Mouse (Mus musculus) midbrain, embryonic 14.5 days (tissue): ENCODE measurements around the gene Angptl1. TPM values are rescaled to one million over a fixed set of nuclear protein-coding genes. Genes with fewer than 3 reads are reported as not detected.

ENCODE experiments used
- ATAC-seq: fragments of 200-750 bp; cut with Nextera tagmentation; 2 replicates; pipeline ENCODE4 v1.8.0; 2017; ENCODE audit warnings: moderate number of reproducible peaks, moderate library complexity; ENCODE audit not compliant: low FRiP score, low TSS enrichment
- DNase-seq: peaks from one replicate; pipeline ENCODE4 v3.0.0-alpha.2; 2015
- H3K27ac ChIP-seq: fragments of 300-500 bp; sonication (generic); replicated peaks from 2 replicates; pipeline ENCODE4 v1.5.1; 2014; ENCODE audit warnings: mild to moderate bottlenecking, low read depth, low read length, moderate library complexity
- H3K27me3 ChIP-seq: fragments of 300-500 bp; sonication (generic); 2 replicates; pipeline ENCODE4 v1.6.1; 2014; ENCODE audit warnings: low read length, control low read depth, mixed read lengths; ENCODE audit not compliant: control insufficient read depth, insufficient read depth
- H3K36me3 ChIP-seq: fragments of 300-500 bp; sonication (generic); 2 replicates; pipeline ENCODE4 v1.6.1; 2014; ENCODE audit warnings: low read length, control low read depth; ENCODE audit not compliant: control insufficient read depth, insufficient read depth
- H3K4me1 ChIP-seq: fragments of 300-500 bp; sonication (generic); 2 replicates; pipeline ENCODE4 v1.6.1; 2014; ENCODE audit warnings: mild to moderate bottlenecking, antibody characterized with exemption, low read length, control low read depth; ENCODE audit not compliant: control insufficient read depth, insufficient read depth
- H3K4me2 ChIP-seq: fragments of 300-500 bp; sonication (generic); 2 replicates; pipeline ENCODE4 v1.6.1; 2014; ENCODE audit warnings: mild to moderate bottlenecking, low read length, moderate library complexity
- H3K4me3 ChIP-seq: fragments of 300-500 bp; sonication (generic); replicated peaks from 2 replicates; pipeline ENCODE4 v1.5.1; 2014; ENCODE audit warnings: low read depth, low read length
- H3K9ac ChIP-seq: fragments of 300-500 bp; sonication (generic); replicated peaks from 2 replicates; pipeline ENCODE4 v1.6.1; 2014; ENCODE audit warnings: mild to moderate bottlenecking, low read length, moderate library complexity
- H3K9me3 ChIP-seq: fragments of 300-500 bp; sonication (generic); 2 replicates; pipeline ENCODE4 v1.6.1; 2016; ENCODE audit warnings: low read length, control low read depth, mixed read lengths; ENCODE audit not compliant: control insufficient read depth
- WGBS: fragments of 180-500 bp; shearing (Covaris S2); extraction: QIAGEN DNeasy Blood & Tissue Kit; methylation state at CpG from one replicate; pipeline ENCODE4 v1.1.7; 2014; 5-methylcytosine and 5-hydroxymethylcytosine counted together
- polyA plus RNA-seq: library from polyadenylated mRNA; unstranded; fragments of >200 nt; fragmentation: Nextera tagmentation; extraction: Ambion mirVana; gene quantifications from 2 replicates; pipeline ENCODE4 v1.2.1, GENCODE M21; 2014

The Angptl1 gene
- 0.80 and 1.1 TPM in 2 replicates for polyA plus RNA-seq

GRCm38 (mm10) chr1:156838177-156838576 is at the start of gene Angptl1:
TSS of gene Angptl1 (plus strand) at chr1:156838562.
- H3K27me3 ChIP-seq: no peaks in the 10 kb centered on the region
- 0 out of 2 replicates have a peak within 1 kb of the TSS, but pooled peaks have one; percentile 22 for H3K27ac ChIP-seq
- peak within 1 kb of the TSS; percentile 19 for H3K4me2 ChIP-seq
- 51% methylated on average over 4 of the region's 4 CpGs for WGBS
- ATAC-seq: no peak
- DNase-seq: no peak
- H3K36me3 ChIP-seq: no peaks in the 10 kb centered on the region
- 0 out of 2 replicates have a peak within 1 kb of the TSS, but pooled peaks have one; percentile 6 for H3K9ac ChIP-seq
- H3K4me1 ChIP-seq: peaks cover 4% of the 10 kb centered on the region; the same call in 1 of the 2 replicates
- no peaks in the 10 kb centered on the region for H3K9me3 ChIP-seq
- no peak within 1 kb of the TSS for H3K4me3 ChIP-seq

GRCm38 (mm10) chr1:156789844-156790490 is 48.4 kb upstream of the Angptl1 start:
- peak; percentile 39 for DNase-seq
- Histone ChIP-seq H3K4me2 (no peak overlapping the region), H3K9me3 (no peaks in the 10 kb centered on the region), H3K9ac (no peak overlapping the region), H3K36me3 (no peaks in the 10 kb centered on the region), H3K4me3 (no peak overlapping the region), H3K27me3 (no peaks in the 10 kb centered on the region), H3K4me1 (peaks cover 8% of the 10 kb centered on the region; the same call in 1 of the 2 replicates), H3K27ac (no peak overlapping the region)
- 7% methylated on average over 5 of the region's 5 CpGs for WGBS
- no peak for ATAC-seq

DNA sequence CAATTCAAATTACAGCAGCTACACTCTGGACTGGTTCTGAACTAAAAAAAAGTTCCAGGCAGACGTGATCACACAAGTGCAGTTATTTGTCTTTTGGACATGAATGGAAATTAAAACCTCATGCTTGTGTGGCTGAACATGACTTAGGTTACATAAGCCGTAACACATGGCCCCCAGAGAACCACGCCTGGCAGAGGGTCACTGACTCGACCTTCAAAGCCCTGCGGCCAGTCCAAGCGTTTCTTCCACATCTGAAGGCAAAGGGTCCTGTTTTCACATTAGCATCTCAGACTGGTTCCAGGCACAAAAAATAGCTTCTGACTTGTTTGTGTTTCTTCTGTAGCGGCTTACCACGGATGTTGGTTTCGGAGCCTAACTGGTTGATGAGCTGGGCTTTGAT is 42.1 kb upstream of the Angptl1 start:
- ATAC-seq: no peak
- H3K9me3 ChIP-seq: no peaks in the 10 kb centered on the region
- H3K4me3 ChIP-seq: no peak overlapping the region
- WGBS: 76% methylated on average over 9 of the region's 9 CpGs
- H3K27ac ChIP-seq: no peak overlapping the region
- no peak for DNase-seq
- no peaks in the 10 kb centered on the region for H3K27me3 ChIP-seq
- H3K4me2 ChIP-seq: no peak overlapping the region
- H3K4me1 ChIP-seq: no peaks in the 10 kb centered on the region
- H3K9ac ChIP-seq: no peak overlapping the region
- H3K36me3 ChIP-seq: no peaks in the 10 kb centered on the region

- no peak overlapping the region for H3K9ac ChIP-seq
- H3K4me2 ChIP-seq: no peak overlapping the region
- H3K9me3 ChIP-seq: no peaks in the 10 kb centered on the region
- no peaks in the 10 kb centered on the region for H3K27me3 ChIP-seq
- ATAC-seq (no peak), DNase-seq (no peak)
- no peak overlapping the region for H3K4me3 ChIP-seq
- H3K36me3 ChIP-seq: peaks cover 5% of the 10 kb centered on the region; the same call in 1 of the 2 replicates
- no peaks in the 10 kb centered on the region for H3K4me1 ChIP-seq
- 93% methylated on average over 6 of the region's 6 CpGs for WGBS
- H3K27ac ChIP-seq: no peak overlapping the region
Observed at GRCm38 (mm10) chr1:156801276-156801675, 37.1 kb upstream of the Angptl1 start.

GRCm38 (mm10) chr1:156808332-156808731 is 30.0 kb upstream of the Angptl1 start:
- Histone ChIP-seq H3K4me3 (no peak overlapping the region), H3K27ac (no peak overlapping the region), H3K9me3 (no peaks in the 10 kb centered on the region), H3K36me3 (peaks cover 33% of the 10 kb centered on the region), H3K4me1 (no peaks in the 10 kb centered on the region), H3K4me2 (no peak overlapping the region), H3K27me3 (no peaks in the 10 kb centered on the region), H3K9ac (no peak overlapping the region)
- 75% methylated on average over 10 of the region's 10 CpGs for WGBS
- no peak for ATAC-seq
- no peak for DNase-seq

DNA sequence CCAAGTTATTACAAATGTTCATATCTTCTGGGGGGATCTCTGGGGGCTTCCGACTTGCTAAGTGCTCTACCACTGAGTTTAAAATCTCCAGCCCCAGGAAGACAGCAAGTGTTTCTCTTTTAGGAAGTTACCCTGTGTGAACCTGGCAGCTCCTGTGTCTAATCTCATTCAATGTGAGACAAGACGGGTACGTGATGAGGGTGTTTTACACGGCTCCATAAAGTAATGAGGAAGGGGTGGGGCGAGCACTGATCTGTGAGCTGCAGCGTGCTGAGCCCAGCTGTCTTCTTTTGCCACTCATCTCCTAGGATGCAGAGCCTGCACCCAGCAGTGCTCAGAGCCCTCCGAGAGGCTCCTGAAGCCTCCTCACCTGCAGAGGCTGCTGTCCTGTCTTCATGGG is 26.4 kb upstream of the Angptl1 start:
- Histone ChIP-seq H3K27me3 (no peaks in the 10 kb centered on the region), H3K4me3 (no peak overlapping the region), H3K9me3 (no peaks in the 10 kb centered on the region), H3K27ac (no peak overlapping the region), H3K9ac (no peak overlapping the region), H3K4me2 (no peak overlapping the region), H3K4me1 (no peaks in the 10 kb centered on the region), H3K36me3 (peaks cover 36% of the 10 kb centered on the region)
- ATAC-seq (no peak), DNase-seq (no peak)
- WGBS: 64% methylated on average over 7 of the region's 7 CpGs

DNA sequence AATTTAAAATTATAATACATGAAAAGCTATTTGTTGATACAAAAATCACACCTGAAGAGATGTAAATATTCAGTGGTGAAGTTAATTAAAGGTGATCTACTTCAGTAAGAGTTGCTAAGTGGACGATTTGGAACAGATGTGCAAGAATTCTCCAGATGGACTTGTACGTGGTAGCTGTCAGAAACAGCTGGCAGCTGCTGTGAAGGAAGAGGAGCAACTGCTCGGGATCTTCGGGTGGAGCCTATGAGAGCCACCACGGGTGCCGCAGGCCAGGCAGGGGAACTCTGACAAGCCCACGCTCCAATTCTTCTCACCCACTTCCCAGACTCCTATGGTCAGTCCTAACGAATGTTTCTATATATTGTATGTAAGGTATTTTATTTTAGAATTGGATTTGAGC is 25.6 kb upstream of the Angptl1 start:
- no peak for DNase-seq
- ATAC-seq: no peak
- H3K36me3 ChIP-seq: peaks cover 44% of the 10 kb centered on the region

GRCm38 (mm10) chr1:156813485-156813884 is 24.9 kb upstream of the Angptl1 start:
- H3K27ac ChIP-seq: no peak overlapping the region
- H3K9ac ChIP-seq: no peak overlapping the region
- no peak overlapping the region for H3K4me2 ChIP-seq
- ATAC-seq (no peak), DNase-seq (no peak)
- no peak overlapping the region for H3K4me3 ChIP-seq
- H3K9me3 ChIP-seq: no peaks in the 10 kb centered on the region
- no peaks in the 10 kb centered on the region for H3K4me1 ChIP-seq
- H3K36me3 ChIP-seq: peaks cover 47% of the 10 kb centered on the region
- 68% methylated on average over 6 of the region's 6 CpGs for WGBS
- no peaks in the 10 kb centered on the region for H3K27me3 ChIP-seq

More for the DNA sequence above, 25.6 kb upstream of the Angptl1 start:
- Histone ChIP-seq H3K9me3 (no peaks in the 10 kb centered on the region), H3K27me3 (no peaks in the 10 kb centered on the region), H3K9ac (no peak overlapping the region), H3K4me2 (no peak overlapping the region), H3K27ac (no peak overlapping the region), H3K4me3 (no peak overlapping the region), H3K4me1 (no peaks in the 10 kb centered on the region)
- 85% methylated on average over 8 of the region's 8 CpGs for WGBS

DNA sequence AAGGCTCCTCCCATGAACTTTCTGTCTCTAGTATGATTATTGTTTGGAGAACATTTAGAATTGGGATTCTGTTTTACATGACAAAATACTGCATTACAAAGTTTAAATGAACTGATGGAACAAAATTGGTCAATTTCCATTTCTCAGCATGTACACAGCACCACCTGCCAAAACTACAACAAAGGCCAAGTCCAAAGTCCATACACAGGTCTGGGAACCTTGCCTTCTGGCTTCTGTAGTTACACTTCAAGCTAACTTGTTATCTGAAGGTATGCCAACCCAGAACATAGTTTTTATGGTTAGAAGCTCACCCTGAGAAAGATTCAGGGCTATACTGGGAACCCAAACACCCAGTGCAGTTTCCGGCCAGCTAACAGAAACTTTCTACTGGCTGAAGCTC is 19.1 kb upstream of the Angptl1 start:
- no peaks in the 10 kb centered on the region for H3K27me3 ChIP-seq
- H3K4me2 ChIP-seq: no peak overlapping the region
- no peaks in the 10 kb centered on the region for H3K4me1 ChIP-seq
- ATAC-seq: no peak
- no peak for DNase-seq
- no peak overlapping the region for H3K9ac ChIP-seq
- H3K36me3 ChIP-seq: peaks cover 50% of the 10 kb centered on the region
- H3K4me3 ChIP-seq: no peak overlapping the region
- WGBS: 100% methylated on average over 1 of the region's 1 CpGs
- no peaks in the 10 kb centered on the region for H3K9me3 ChIP-seq
- no peak overlapping the region for H3K27ac ChIP-seq
